Mouse (Mus musculus): Measurements from ENCODE around the gene Skp1a. TPM values are rescaled to one million over a fixed set of nuclear protein-coding genes. Genes with fewer than 3 reads are reported as not detected.
"Not testable (repeated sequence)": the region's sequence is repeated elsewhere in the genome, so short reads cannot be mapped to it uniquely, and the experiment has no call there.

The Skp1a gene
- polyA plus RNA-seq (2015; fragmentation: Nextera tagmentation; extraction: Ambion mirVana): 1,170 and 1,204 TPM in 2 replicates

GRCm38 (mm10) chr11:52231606-52232541 lies at the start of gene Skp1a:
TSS of gene Skp1a (plus strand) at chr11:52231995.
- Histone ChIP-seq H3K4me3 (peak within 1 kb of the TSS; percentile 98), H3K36me3 (peaks cover 9% of the 10 kb centered on the region; the same call in 1 of the 2 replicates), H3K9ac (peak within 1 kb of the TSS; percentile 98), H3K27me3 (no peaks in the 10 kb centered on the region), H3K4me1 (replicated peaks) (peaks cover 32% of the 10 kb centered on the region), H3K9me3 (no peaks in the 10 kb centered on the region), H3K27ac (replicated peaks) (peak within 1 kb of the TSS; percentile 100), H3K4me2 (peak within 1 kb of the TSS; percentile 90)
- WGBS: under 1% methylated on average over 87 of the region's 87 CpGs
- ATAC-seq (ENCODE audit: low read depth): peak; percentile 94

- not testable (repeated sequence) for H3K4me2 ChIP-seq; H3K27ac ChIP-seq (replicated peaks); H3K36me3 ChIP-seq; H3K9me3 ChIP-seq; H3K27me3 ChIP-seq; ATAC-seq (ENCODE audit: low read depth); H3K4me1 ChIP-seq (replicated peaks); H3K9ac ChIP-seq; H3K4me3 ChIP-seq
- WGBS: 96% methylated on average over 8 of the region's 8 CpGs
Measured at GRCm38 (mm10) chr11:52196496-52197023, 35.2 kb upstream of the Skp1a start.

- Histone ChIP-seq H3K4me1 (replicated peaks) (no peaks in the 10 kb centered on the region), H3K9ac (no peak within 1 kb of the TSS)
Measured at GRCm38 (mm10) chr11:52213887-52214286, 17.9 kb upstream of the Skp1a start, which contains the start of gene Olfr1371. TSS of gene Olfr1371 (minus strand) at chr11:52213987.

GRCm38 (mm10) chr11:52220282-52220681 lies 11.5 kb upstream of the Skp1a start:
- Histone ChIP-seq H3K4me2 (peak overlapping the region; percentile 23; the same call in 1 of the 2 replicates), H3K9me3 (no peaks in the 10 kb centered on the region), H3K27ac (replicated peaks) (no peak overlapping the region), H3K4me1 (replicated peaks) (0 out of 2 replicates have a peak, but pooled peaks cover 2% of the 10 kb centered on the region), H3K4me3 (no peak overlapping the region), H3K27me3 (0 out of 2 replicates have a peak, but pooled peaks cover 16% of the 10 kb centered on the region), H3K36me3 (no peaks in the 10 kb centered on the region), H3K9ac (peak overlapping the region; percentile 28; the same call in 1 of the 2 replicates)
- ATAC-seq (ENCODE audit: low read depth): peak; percentile 67; the same call in 1 of the 2 replicates
- WGBS: 9% methylated on average over 4 of the region's 4 CpGs

More at GRCm38 (mm10) chr11:52213887-52214286, 17.9 kb upstream of the Skp1a start, which contains the start of gene Olfr1371:
- Histone ChIP-seq H3K4me2 (no peak within 1 kb of the TSS), H3K36me3 (no peaks in the 10 kb centered on the region), H3K9me3 (no peaks in the 10 kb centered on the region), H3K4me3 (no peak within 1 kb of the TSS), H3K27ac (replicated peaks) (no peak within 1 kb of the TSS), H3K27me3 (no peaks in the 10 kb centered on the region)
- ATAC-seq (ENCODE audit: low read depth): no peak

GRCm38 (mm10) chr11:52221921-52222320 lies 9.9 kb upstream of the Skp1a start:
- H3K9ac ChIP-seq; H3K4me3 ChIP-seq; H3K27ac ChIP-seq (replicated peaks); H3K4me1 ChIP-seq (replicated peaks); H3K4me2 ChIP-seq; ATAC-seq (ENCODE audit: low read depth); H3K9me3 ChIP-seq; H3K36me3 ChIP-seq: not testable (repeated sequence)
- 85% methylated on average over 6 of the region's 6 CpGs for WGBS
- H3K27me3 ChIP-seq: 0 out of 2 replicates have a peak, but pooled peaks cover 16% of the 10 kb centered on the region

GRCm38 (mm10) chr11:52222891-52223290 lies 8.9 kb upstream of the Skp1a start:
- H3K27me3 ChIP-seq: 0 out of 2 replicates have a peak, but pooled peaks cover 16% of the 10 kb centered on the region
- H3K4me2 ChIP-seq: no peak overlapping the region
- no peaks in the 10 kb centered on the region for H3K36me3 ChIP-seq
- no peaks in the 10 kb centered on the region for H3K9me3 ChIP-seq
- H3K27ac ChIP-seq (replicated peaks): no peak overlapping the region
- H3K4me3 ChIP-seq: no peak overlapping the region
- 79% methylated on average over 6 of the region's 6 CpGs for WGBS
- H3K4me1 ChIP-seq (replicated peaks): 0 out of 2 replicates have a peak, but pooled peaks cover 2% of the 10 kb centered on the region
- H3K9ac ChIP-seq: no peak overlapping the region
- no peak for ATAC-seq (ENCODE audit: low read depth)

GRCm38 (mm10) chr11:52223968-52224682 lies 7.7 kb upstream of the Skp1a start:
- no peak for ATAC-seq (ENCODE audit: low read depth)
- Histone ChIP-seq H3K9me3 (no peaks in the 10 kb centered on the region), H3K36me3 (no peaks in the 10 kb centered on the region), H3K4me3 (no peak overlapping the region), H3K4me2 (no peak overlapping the region), H3K27me3 (0 out of 2 replicates have a peak, but pooled peaks cover 16% of the 10 kb centered on the region), H3K9ac (no peak overlapping the region), H3K27ac (replicated peaks) (no peak overlapping the region), H3K4me1 (replicated peaks) (0 out of 2 replicates have a peak, but pooled peaks cover 2% of the 10 kb centered on the region)
- 16% methylated on average over 19 of the region's 19 CpGs for WGBS

GRCm38 (mm10) chr11:52225986-52226599 lies 5.7 kb upstream of the Skp1a start:
- no peak for ATAC-seq (ENCODE audit: low read depth)
- H3K27me3 ChIP-seq: 0 out of 2 replicates have a peak, but pooled peaks cover 16% of the 10 kb centered on the region
- H3K4me3 ChIP-seq: no peak overlapping the region
- H3K4me2 ChIP-seq: no peak overlapping the region
- H3K36me3 ChIP-seq: no peaks in the 10 kb centered on the region
- 56% methylated on average over 3 of the region's 3 CpGs for WGBS
- H3K9me3 ChIP-seq: no peaks in the 10 kb centered on the region
- peaks cover 7% of the 10 kb centered on the region for H3K4me1 ChIP-seq (replicated peaks)
- no peak overlapping the region for H3K27ac ChIP-seq (replicated peaks)
- H3K9ac ChIP-seq: no peak overlapping the region

GRCm38 (mm10) chr11:52227053-52227452 lies 4.7 kb upstream of the Skp1a start:
- Histone ChIP-seq H3K27me3 (0 out of 2 replicates have a peak, but pooled peaks cover 16% of the 10 kb centered on the region), H3K36me3 (no peaks in the 10 kb centered on the region), H3K27ac (replicated peaks) (no peak overlapping the region), H3K4me3 (no peak overlapping the region), H3K4me2 (no peak overlapping the region), H3K9ac (no peak overlapping the region), H3K9me3 (no peaks in the 10 kb centered on the region), H3K4me1 (replicated peaks) (peaks cover 8% of the 10 kb centered on the region)
- no peak for ATAC-seq (ENCODE audit: low read depth)
- WGBS: 65% methylated on average over 3 of the region's 3 CpGs

GRCm38 (mm10) chr11:52227466-52228226 lies 4.1 kb upstream of the Skp1a start:
- no peak overlapping the region for H3K27ac ChIP-seq (replicated peaks)
- ATAC-seq (ENCODE audit: low read depth): no peak
- WGBS: 77% methylated on average over 13 of the region's 13 CpGs

More at GRCm38 (mm10) chr11:52227466-52228226, 4.1 kb upstream of the Skp1a start:
- Histone ChIP-seq H3K4me3 (no peak overlapping the region), H3K36me3 (no peaks in the 10 kb centered on the region), H3K9ac (no peak overlapping the region), H3K27me3 (0 out of 2 replicates have a peak, but pooled peaks cover 16% of the 10 kb centered on the region), H3K9me3 (no peaks in the 10 kb centered on the region), H3K4me2 (no peak overlapping the region), H3K4me1 (replicated peaks) (peaks cover 10% of the 10 kb centered on the region)

All from neural tube, embryonic 13.5 days (tissue).